Mouse (Mus musculus) mouse embryonic stem cell (cell line): ENCODE measurements at regions not wholly inside any gene's neighbourhood (a gene's known extent, or its start where the extent isn't known, plus 50 kb on each side); places are given as distances from the start of the nearest gene placed in this dataset.

Experiments
- in situ Hi-C, 2 experiments: fragments of 300-500 bp; cut with MboI; formaldehyde crosslinking; loops; 1 replicate in 1 of 2; 3 replicates in 1 of 2; pipeline ENCODE4 v1.14.3; 2019 to 2020; ENCODE audit warnings: low sequenced_read_pairs in 2 of 2, low pct_unique_long_range_greater_than_20kb in 1 of 2, mixed read lengths in 1 of 2; ENCODE audit not compliant: unreplicated experiment in 1 of 2

DNA sequence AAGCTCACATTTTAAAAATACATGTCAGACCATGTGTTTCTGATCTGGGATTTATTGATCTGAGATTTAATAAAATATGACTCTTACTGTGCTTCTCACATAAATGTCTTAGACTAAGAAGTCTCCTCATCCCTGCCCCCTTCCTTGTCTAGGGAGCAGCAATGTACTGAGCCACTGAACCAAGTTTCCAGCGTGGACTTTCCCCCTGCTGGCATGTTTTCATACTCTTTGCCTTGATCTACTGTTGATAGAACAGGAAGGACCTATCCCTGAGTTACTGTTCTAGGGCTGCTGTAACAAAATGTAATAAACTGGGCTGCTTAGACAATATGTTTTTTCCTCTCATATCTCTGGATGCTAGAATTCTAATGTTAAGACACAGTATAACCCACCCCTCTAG is 206.7 kb downstream of the Emp1 start:
- in situ Hi-C loops, result no loop called here

DNA sequence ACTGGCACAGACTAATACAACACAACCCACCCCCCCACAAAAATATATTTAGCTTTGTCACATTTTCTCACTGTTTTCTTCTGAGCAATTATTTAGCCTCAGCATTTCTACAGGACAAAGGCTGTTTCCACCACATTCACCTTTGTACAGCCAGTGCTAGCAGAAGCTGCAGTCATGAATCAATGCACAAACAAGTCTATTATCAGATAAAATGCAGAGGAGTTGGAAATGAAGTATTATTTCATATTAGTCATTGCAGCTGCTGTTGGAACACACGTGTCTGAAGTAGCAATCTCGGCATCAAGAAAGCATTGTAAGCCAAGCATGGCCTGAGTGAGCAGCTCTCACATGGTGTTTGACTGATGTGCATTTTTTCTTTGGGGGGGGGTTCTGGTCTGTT is 212.9 kb downstream of the Emp1 start:
- in situ Hi-C loops, result no loop called here

DNA sequence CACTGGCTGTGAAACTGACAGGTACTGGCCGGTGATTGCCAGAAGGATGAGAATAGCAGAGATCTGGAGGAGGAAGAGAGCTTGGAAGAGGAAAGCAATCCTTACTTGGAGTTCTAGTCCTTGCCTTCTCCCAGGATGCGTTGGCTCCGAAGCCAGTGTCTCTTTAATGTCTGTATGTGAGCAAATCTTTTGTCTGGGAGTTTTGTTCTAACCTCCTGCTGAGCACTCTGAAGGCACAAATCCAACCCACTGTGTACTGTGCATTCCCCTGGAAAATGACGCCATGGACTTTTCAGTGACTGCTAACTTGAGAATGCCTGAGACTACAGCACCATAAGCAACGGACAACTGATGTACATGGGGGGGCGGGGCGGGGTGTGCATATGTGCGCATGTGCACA is 216.4 kb downstream of the Emp1 start:
- in situ Hi-C loops, result no loop called here

DNA sequence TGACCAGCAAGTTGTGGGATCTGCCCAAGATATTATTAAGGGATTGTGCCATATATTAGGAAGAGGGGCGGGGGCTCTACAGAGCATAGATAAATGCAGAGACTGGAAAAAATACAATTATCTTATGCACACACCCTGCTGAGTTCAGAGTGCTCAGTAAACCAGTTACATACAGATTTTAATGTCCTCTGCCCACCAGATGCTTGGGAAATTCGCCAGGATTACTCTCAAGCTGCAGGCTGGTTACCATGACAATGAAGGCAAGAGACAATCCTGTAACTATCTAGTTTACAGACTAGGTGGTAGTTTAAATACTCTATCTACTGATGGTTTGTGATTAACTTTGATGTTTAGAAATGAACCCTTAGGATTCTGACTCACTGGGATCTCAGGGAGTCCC is 220.2 kb downstream of the Emp1 start:
- in situ Hi-C loops, result no loop called here

DNA sequence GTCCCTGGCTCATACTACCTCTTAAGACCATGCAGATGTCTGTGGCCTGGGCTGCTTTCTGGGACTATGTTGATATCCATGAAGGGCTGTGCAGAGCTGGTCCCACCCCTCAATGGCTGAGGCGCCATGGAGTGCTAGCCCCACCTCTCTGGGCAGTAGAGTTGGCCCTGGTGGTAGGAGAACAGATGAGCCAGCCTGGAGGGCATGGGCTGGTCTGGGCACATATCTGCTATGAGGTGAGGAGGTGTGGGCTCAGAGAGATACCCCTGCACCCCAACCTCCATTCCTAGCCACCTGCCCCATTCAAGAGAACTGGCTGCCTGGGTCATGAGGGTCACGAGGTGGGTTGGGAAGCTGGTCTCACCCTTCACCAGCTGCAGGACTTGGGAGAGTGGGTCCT is 222.4 kb downstream of the Emp1 start:
- in situ Hi-C loops, result no loop called here

DNA sequence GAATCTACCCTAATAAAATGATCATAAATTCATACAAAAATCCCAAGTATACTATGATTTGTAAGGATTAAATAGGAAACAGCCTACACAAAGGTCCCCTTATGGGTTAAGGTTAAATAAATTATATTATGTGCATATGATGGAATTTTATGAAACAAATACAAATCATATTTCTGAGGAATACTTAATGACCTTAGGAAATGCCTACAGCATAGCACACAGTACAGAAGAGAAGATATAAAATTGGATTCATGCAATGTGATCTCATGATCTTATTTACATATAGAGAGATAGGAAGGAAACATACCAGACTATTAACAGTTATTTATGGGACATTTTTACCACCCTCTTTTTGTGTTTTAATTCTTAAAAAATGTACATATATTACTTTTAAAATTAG is 227.7 kb downstream of the Emp1 start:
- in situ Hi-C loops, result no loop called here

DNA sequence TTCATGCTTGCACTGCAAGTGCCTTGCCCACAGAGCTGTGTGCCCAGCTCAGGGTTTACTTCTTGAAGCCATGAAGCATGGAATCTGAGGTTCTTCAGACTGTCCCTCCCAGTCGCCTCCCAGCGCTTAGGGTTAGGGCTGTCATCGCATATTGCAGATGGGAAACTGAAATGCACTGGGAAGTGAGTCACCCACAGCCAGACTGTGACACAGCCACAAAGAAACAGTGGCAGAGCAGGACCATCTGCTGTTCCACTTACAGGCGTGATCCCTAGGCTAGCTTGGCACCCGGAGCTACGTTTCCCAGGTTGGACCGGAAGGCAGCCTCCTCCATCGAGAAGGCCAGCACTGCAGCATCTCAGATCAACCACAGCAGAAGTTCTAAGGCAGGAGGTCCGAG is 228.7 kb downstream of the Emp1 start:
- in situ Hi-C loops, result no loop called here

DNA sequence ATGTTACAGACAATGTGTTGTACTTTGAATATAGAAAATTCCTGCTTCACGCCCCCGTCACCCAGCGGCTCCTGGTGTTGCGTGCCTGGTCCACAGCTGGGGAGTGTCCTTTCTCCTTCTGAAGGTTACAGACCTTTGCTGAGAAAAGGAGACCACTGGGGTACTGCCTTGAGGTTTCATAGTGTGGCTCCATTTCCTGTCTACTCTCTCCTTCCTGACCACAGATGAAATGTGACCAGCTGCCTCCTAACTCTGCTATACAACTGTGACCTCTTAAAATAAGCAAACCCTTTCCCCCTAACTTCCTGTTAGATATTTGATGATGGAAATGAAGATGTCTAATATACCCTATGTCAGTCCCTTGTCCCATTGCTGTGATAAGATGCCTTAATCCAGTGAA is 234.0 kb downstream of the Emp1 start:
- in situ Hi-C loops, result no loop called here

DNA sequence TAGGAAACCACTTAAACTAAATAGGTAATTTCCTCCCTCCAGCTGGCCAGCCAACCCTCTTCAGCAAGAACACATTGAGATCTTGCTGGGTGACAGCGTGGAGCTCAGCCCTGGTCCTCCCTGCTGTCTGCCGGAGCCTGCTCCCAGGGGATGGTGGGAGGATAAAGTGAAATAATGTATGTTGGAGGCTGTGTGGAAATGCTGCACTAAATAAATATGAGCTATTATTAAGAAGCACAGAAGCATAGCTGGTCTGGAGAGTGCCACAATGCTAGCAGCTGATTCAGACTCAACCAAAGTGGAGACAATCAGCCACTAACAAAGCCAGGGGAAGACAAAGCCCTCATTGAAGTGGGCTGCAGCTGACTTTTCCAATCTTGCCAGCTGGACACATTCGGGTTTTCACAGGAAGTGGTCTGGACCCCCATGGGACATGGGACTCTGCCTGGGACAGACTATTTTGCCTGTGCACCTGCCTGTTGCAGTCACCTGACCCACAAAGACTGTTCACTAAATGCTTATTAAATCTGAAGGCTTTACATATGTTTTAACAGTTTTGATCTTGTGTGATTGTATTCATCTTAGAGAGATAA is 248.3 kb downstream of the Emp1 start:
- in situ Hi-C loops, result no loop called here

DNA sequence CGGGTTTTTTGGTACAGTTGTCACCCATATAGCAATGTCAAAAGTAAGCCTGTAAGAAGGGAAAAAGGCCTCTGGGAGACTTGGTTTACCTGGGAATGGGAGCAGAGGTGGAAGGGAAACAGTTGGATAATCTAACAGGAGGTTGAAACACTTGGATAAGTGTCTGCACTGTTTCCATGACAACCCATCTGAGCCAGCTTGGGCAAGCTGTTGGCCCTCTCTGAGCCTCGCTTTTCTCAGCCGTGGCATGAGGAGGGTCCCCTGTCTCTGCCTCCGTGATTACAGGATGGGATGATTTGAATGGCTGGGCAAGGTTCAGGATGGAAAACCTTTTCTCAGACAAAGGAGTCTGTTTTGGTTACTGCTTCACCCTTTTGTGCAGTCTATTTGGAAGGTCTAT is 265.6 kb downstream of the Emp1 start:
- in situ Hi-C loops, result no loop called here

DNA sequence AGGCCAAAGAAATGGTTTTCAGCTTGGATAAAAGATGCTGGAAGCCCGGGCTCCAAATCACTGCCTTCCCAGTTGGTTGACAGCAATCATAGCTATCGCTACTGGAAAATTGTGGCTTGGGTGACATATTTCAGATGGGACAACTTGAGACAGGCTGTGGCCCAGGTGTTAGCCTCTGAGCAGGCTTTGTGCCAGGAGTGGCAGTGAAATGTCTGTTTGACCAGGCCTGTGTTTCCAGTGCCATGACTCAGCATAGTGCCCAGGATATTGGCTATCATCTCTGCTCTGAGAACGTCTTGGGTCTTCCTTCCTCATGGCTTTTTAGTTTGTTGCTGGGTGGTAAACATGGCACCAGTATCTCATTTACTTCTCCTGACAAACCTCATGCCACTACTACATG is 266.9 kb downstream of the Emp1 start:
- in situ Hi-C loops, result no loop called here

DNA sequence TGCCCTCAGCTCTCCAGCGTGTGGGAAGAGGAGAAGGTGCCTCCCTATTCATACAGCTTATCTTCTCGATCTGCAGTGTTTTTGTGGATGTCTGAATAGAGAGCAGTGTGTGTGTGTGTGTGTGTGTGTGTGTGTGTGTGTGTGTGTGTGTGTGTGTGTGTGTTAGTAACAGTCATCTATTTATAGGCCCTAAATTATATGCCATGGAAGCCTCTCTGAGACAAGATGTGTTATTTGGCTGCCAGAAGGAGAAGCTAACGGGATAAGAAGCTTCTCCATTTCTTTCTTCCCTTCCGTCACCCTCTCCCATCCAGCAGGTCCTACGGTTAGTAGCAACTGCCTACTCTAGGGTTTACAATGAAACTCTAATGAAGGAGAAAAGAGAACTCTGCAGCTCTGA is 270.3 kb downstream of the Emp1 start:
- in situ Hi-C loops, result no loop called here

DNA sequence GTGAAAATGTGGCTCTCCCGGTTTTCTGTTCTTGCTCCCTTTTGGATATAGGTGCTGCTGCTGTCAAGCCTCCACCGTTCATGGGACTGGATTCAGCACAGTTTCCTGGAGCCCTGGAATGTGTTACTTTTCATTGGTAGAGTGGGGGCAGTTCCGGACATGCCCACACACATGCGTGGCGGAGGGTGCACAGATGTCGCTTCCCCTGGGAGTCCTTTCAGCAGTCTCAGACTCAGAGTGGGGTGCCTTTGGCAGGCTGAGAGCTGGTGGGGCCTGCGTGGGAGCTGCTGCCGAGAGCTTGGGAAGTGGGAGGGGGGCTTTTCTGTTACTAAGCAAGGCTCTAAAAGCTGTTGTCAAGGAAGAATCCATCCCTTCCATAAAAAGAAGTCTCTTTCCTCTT is 274.3 kb downstream of the Emp1 start:
- in situ Hi-C loops, result no loop called here

DNA sequence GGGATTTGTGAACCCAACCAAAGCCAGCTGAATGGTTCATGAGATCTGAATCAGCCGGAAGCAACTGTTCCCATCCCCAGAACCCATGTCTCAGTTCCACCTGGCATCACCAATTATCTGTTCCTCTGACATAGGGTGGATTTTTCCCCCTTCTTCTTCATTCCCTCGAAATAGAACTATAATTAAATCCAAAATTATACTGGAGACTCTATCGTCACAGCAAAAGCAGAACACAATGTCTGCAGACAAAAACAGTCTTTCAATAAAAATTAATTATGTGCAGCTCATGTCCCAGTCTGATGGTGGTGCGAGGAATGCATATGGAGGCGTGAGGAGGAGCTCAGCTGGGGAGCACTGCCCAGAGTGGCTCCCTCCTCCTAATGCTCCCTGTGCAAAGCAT is 280.4 kb downstream of the Emp1 start:
- in situ Hi-C loops, result loop anchor here in 1 of 2 experiments (10.0 kb wide), 1 partner anchor 118 kb away; no protein-coding TSS in a partner anchor

DNA sequence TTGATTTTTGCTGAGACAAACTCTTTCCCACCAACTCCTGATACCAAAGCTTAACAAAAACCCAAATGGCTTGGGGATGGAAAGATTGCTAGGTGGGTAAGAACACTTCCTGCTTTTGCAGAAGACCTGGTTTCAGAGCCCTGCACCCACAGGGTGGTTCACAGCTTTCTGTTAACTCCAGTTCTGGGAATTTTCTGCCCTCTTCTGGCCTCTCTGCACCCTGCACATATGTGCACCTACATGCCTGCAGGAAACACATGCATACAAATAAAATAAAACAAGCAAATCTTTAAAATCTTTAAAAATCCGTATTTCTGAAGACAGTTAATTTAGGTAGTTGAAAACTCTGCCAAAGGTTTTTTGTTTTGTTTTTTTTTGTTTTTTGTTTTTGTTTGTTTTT is 283.8 kb downstream of the Emp1 start:
- in situ Hi-C loops, result loop anchor here in 1 of 2 experiments (10.0 kb wide), 1 partner anchor 121 kb away; no protein-coding TSS in a partner anchor

DNA sequence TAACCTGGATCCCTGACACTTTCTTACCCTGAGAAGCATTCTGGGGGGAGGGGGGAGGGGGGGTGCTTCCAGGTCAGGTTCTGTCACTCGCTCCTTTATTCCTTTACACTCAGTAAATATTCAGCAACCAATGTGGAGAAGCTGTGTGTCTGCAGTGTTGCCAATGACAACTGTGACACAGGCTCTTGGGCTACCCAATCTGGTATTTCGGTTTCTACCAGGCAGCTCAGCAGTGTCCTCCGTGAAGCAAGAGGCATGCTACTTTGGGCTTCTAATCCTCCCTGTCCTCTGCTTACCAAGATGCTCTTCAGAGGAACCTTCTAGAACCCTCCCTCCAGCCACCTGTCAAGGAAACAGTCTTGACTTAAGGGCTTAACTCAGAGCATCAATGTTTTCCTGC is 290.7 kb downstream of the Emp1 start:
- in situ Hi-C loops, result no loop called here

DNA sequence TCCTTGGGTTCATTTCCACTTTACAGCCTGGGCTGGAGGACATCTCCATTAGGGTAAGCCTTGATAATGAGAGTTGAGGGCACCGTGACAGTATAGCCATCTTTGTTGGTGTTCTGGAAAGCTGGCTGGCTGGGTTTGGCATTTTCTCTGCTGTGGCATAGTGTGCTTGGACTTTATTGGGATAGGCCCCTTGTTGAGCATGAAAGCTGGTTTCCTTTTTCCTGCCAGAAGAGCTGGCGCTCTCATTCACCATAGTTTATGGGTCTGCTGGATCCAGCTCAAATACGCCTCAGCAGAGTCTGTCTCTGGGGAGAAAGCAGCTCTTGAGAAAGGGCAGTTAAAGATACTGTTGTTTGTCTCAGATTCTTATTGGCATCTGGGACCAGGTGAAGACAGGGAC is 300.0 kb downstream of the Emp1 start:
- in situ Hi-C loops, result no loop called here

DNA sequence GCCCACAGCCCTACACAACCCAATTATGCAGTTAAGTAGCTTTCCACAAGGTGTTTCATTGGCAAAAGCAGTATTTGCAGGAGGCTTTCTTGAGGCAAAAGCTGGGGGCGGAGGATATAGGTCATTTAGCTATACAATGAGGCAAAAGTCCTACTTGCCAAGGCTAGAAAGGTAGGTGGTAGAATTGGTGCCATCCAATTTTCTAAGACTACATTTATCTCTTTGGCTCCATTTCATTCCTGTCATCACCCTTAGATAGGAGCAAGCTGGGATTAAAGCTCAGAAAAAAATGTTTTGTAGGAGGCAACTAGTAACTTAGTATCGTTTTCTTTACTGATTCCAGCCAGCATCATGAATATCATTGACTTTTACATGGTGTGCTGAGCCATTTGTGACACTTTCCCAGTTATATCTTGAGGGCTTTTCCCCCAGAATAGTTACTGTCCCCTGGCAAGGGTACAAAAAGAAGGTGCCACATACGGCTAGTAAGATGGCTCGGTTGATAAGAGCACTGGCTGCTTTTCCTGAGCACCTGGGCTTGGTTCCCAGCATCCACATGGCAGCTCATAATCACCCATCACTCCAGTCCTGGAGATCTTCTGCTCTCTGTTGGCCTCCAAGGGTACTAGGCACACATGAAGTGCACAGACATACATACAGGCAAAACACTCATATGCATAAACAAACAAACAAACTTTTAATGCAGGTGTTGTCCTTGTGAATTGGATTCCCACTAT is 300.6 kb downstream of the Emp1 start:
- in situ Hi-C loops, result no loop called here
